Mouse (Mus musculus) small intestine, adult 2 months (tissue): ENCODE measurements at regions not wholly inside any gene's neighbourhood (a gene's known extent, or its start where the extent isn't known, plus 50 kb on each side); places are given as distances from the start of the nearest gene placed in this dataset.

Experiments
- H3K27ac ChIP-seq: fragments of 200-500 bp; 2 replicates; pipeline ENCODE4 v1.5.1; 2012; ENCODE audit warnings: low read depth, low read length, control low read depth, inconsistent platforms; ENCODE audit not compliant: insufficient read depth
- H3K27me3 ChIP-seq: fragments of 200-500 bp; 2 replicates; pipeline ENCODE4 v1.6.1; 2012; ENCODE audit warnings: mild to moderate bottlenecking, moderate library complexity, low read length, inconsistent platforms; ENCODE audit not compliant: control insufficient read depth, insufficient read depth
- H3K36me3 ChIP-seq: fragments of 200-500 bp; 2 replicates; pipeline ENCODE4 v1.6.1; 2012; ENCODE audit warnings: mild to moderate bottlenecking, low read length, control low read depth, inconsistent platforms; ENCODE audit not compliant: control insufficient read depth, insufficient read depth
- H3K4me1 ChIP-seq: fragments of 200-500 bp; 2 replicates; pipeline ENCODE4 v1.6.1; 2012; ENCODE audit warnings: low read length, inconsistent platforms, mixed read lengths; ENCODE audit not compliant: control insufficient read depth, insufficient read depth, insufficient read length
- H3K4me3 ChIP-seq: fragments of 200-500 bp; 2 replicates; pipeline ENCODE4 v1.5.1; 2012; ENCODE audit warnings: low read depth, mild to moderate bottlenecking, control low read depth, inconsistent platforms, low read length, moderate library complexity
- CTCF ChIP-seq: fragments of 200-500 bp; IDR thresholded peaks from 2 replicates; pipeline ENCODE4 v1.5.1; 2012; ENCODE audit warnings: low read depth, mild to moderate bottlenecking, control low read depth, inconsistent platforms, low read length, moderate library complexity, mixed read lengths; ENCODE audit not compliant: insufficient replicate concordance, insufficient read length; ENCODE audit errors: extremely low read depth
- POLR2A ChIP-seq: fragments of 200-500 bp; IDR thresholded peaks from 2 replicates; pipeline ENCODE4 v1.6.1; 2012; ENCODE audit warnings: low read depth, mild to moderate bottlenecking, control low read depth, inconsistent platforms, low read length, moderate library complexity
- WGBS: fragments of 180-500 bp; shearing (Covaris S2); methylation state at CpG from one replicate; pipeline ENCODE4 v1.1.7; 2018; 5-methylcytosine and 5-hydroxymethylcytosine counted together

- H3K4me3 ChIP-seq = no peak overlapping the region
- 60% methylated on average over 5 of the region's 5 CpGs for WGBS
- no peak for TF ChIP-seq CTCF
- no peak for TF ChIP-seq POLR2A
- no peaks in the 10 kb centered on the region for H3K27me3 ChIP-seq
- H3K4me1 ChIP-seq = no peaks in the 10 kb centered on the region
- H3K36me3 ChIP-seq = no peaks in the 10 kb centered on the region
- no peak overlapping the region for H3K27ac ChIP-seq
Observed at GRCm38 (mm10) chr2:46468936-46469629, 1351.9 kb upstream of the Zeb2 start.

GRCm38 (mm10) chr2:46465389-46465788, 1348.2 kb upstream of the Zeb2 start:
- no peak overlapping the region for H3K4me3 ChIP-seq
- H3K36me3 ChIP-seq = no peaks in the 10 kb centered on the region
- no peaks in the 10 kb centered on the region for H3K27me3 ChIP-seq
- H3K4me1 ChIP-seq = no peaks in the 10 kb centered on the region
- 44% methylated on average over 4 of the region's 4 CpGs for WGBS
- TF ChIP-seq CTCF = no peak
- no peak for TF ChIP-seq POLR2A
- H3K27ac ChIP-seq = no peak overlapping the region

GRCm38 (mm10) chr2:46464913-46465312, 1347.7 kb upstream of the Zeb2 start:
- 58% methylated on average over 1 of the region's 1 CpGs for WGBS
- no peak for TF ChIP-seq CTCF
- TF ChIP-seq POLR2A = no peak

GRCm38 (mm10) chr2:46462670-46463069, 1345.5 kb upstream of the Zeb2 start:
- no peaks in the 10 kb centered on the region for H3K4me1 ChIP-seq
- H3K4me3 ChIP-seq = no peak overlapping the region
- H3K36me3 ChIP-seq = no peaks in the 10 kb centered on the region
- WGBS = 84% methylated on average over 2 of the region's 2 CpGs
- TF ChIP-seq POLR2A = no peak
- TF ChIP-seq CTCF = no peak
- H3K27ac ChIP-seq = no peak overlapping the region
- H3K27me3 ChIP-seq = no peaks in the 10 kb centered on the region

More at GRCm38 (mm10) chr2:46464913-46465312, 1347.7 kb upstream of the Zeb2 start:
- H3K36me3 ChIP-seq = no peaks in the 10 kb centered on the region
- H3K27ac ChIP-seq = no peak overlapping the region
- H3K4me3 ChIP-seq = no peak overlapping the region
- H3K27me3 ChIP-seq = no peaks in the 10 kb centered on the region
- no peaks in the 10 kb centered on the region for H3K4me1 ChIP-seq

GRCm38 (mm10) chr2:46450698-46451097, 1333.5 kb upstream of the Zeb2 start:
- Histone ChIP-seq H3K27me3 (no peaks in the 10 kb centered on the region), H3K27ac (no peak overlapping the region), H3K36me3 (no peaks in the 10 kb centered on the region), H3K4me3 (no peak overlapping the region), H3K4me1 (no peaks in the 10 kb centered on the region)
- WGBS = 42% methylated on average over 6 of the region's 6 CpGs
- TF ChIP-seq POLR2A (no peak), CTCF (no peak)

- Histone ChIP-seq H3K27me3 (no peaks in the 10 kb centered on the region), H3K36me3 (no peaks in the 10 kb centered on the region), H3K4me3 (no peak overlapping the region), H3K4me1 (peaks cover 5% of the 10 kb centered on the region; the same call in 1 of the 2 replicates), H3K27ac (no peak overlapping the region)
- 74% methylated on average over 3 of the region's 3 CpGs for WGBS
- no peak for TF ChIP-seq POLR2A
- TF ChIP-seq CTCF = no peak
Observed at GRCm38 (mm10) chr2:46445306-46445705, 1328.1 kb upstream of the Zeb2 start.

- Histone ChIP-seq H3K4me1 (peaks cover 5% of the 10 kb centered on the region; the same call in 1 of the 2 replicates), H3K36me3 (no peaks in the 10 kb centered on the region), H3K27me3 (no peaks in the 10 kb centered on the region), H3K4me3 (no peak overlapping the region), H3K27ac (peak overlapping the region; percentile 58)
- TF ChIP-seq POLR2A (no peak), CTCF (no peak)
- 3% methylated on average over 5 of the region's 5 CpGs for WGBS
Observed at GRCm38 (mm10) chr2:46443686-46444180, 1326.5 kb upstream of the Zeb2 start.

DNA sequence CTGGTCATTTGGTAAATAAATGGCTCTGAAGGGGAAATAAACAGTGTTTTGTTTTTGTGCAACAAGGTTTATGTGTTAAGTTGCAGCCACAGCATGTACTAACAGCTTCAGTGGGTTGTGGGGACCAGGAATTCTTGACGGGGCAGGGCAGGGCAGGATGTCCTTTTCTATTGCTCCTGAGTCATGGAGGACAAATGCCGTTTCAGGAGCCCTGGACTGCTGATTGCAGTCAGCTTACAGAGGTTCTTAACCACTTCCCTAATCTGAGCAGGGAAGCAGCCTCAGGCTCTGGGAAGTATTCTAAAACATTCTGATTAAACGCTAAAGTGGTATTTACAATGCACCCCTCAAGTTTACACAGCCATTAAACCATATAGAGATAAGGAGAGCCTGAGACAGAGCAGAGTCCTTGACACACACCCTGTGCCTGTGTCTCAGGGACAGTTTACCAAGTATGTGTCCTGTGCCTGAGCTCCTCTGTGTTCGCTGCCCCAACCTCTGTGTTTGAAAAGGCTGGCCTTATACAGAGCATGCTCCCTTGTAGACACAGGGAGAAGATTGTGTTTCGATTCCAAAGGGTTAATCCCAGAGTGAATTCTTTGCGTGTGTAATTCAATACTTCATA, 1326.0 kb upstream of the Zeb2 start:
- no peak for TF ChIP-seq POLR2A
- H3K36me3 ChIP-seq = no peaks in the 10 kb centered on the region
- WGBS = 8% methylated on average over 6 of the region's 6 CpGs
- H3K4me1 ChIP-seq = peaks cover 5% of the 10 kb centered on the region; the same call in 1 of the 2 replicates
- H3K4me3 ChIP-seq = no peak overlapping the region
- H3K27me3 ChIP-seq = no peaks in the 10 kb centered on the region
- H3K27ac ChIP-seq = peak overlapping the region; percentile 58
